Mouse (Mus musculus) frontal cortex, adult 2 months (tissue): ENCODE results near the gene Amigo1. TPM values are rescaled to one million over a fixed set of nuclear protein-coding genes. Genes with fewer than 3 reads are reported as not detected.
"Not testable (repeated sequence)": the region's sequence is repeated elsewhere in the genome, so short reads cannot be mapped to it uniquely, and the experiment has no call there.

Source experiments
- DNase-seq, 2 experiments: peaks; one replicate each; pipeline ENCODE4 v3.0.0; 2022; ENCODE audit warnings: low spot score in 1 of 2; ENCODE audit errors: extremely low spot score in 1 of 2
- polyA plus RNA-seq: library from polyadenylated mRNA; depleted of rRNA; stranded (reverse); fragments of >200 nt; gene quantifications from 2 replicates; pipeline ENCODE4 v1.2.3, GENCODE M21; 2012

The Amigo1 gene
- polyA plus RNA-seq, 1 experiment: 62.6 TPM

DNA sequence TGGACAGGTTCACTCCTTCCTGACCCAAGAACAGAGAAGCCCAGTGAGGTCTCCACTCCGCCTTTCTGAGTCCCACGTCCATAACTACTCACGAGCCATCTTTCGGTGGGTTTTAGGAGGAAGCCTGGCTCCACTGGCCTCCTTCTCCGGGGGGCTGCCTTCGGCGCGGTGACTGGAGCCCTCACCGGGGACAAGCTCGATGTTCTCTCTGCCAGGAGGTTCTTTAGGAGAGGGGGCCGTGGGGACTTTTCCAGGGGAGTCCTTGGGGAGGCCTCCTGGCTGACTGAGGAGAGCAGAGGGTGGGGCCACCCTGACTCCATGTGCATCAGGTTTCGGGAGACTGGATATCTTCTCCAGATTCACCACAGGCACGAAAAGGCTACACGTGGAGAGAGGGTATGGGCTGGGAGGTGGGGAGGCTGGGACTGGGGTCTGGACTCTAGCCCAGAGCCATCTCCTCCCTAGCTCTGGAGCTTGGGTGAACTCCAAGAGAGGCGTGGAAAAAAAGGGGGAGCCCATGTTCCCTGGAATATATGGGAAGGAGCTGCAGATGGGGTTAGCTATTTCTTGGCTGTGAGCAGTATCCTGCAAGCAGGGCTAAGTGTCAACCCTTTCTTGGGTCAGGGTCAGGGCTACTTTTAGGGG lies 20.7 kb downstream of the Amigo1 start:
- no peak for DNase-seq

DNA sequence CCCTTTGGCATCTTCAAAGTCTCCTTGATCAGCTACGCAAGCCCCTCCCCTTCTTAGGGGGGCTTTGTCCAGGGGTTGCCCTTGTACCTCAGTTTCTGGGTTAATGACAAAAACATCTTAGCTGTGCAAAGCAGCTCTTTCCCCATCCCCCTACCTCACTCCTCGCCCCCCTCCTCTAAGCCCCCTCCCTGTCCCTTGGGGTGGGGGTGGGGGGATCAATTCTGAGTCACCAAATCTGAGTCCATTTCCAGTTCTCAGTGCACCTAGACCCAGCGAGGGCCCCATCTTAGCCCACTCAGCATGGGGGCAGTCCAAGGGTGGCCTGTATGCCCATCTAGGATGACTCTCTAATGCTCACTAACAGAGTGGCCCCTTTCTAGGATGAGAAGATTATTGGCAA lies 22.9 kb downstream of the Amigo1 start:
- DNase-seq: no peak

DNA sequence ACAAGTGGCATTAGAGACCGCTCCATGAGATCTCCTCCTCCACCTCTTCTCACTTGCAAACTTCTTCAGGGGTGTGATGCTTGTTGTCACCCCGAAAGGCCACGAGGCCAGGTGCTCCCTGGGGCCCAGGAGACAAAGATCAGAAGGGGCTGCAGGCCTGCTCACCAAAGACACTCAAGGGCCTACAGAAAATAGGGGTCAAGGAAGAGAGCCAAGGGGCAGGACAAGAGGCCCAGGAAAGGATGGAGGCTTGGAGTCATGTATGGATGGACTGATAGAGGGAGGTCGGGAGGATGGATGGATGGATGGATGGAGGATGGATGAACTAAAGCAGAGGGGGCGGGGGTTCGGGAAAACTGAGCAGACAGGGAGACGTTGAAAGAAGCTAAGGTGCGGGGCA lies 23.4 kb downstream of the Amigo1 start:
- no peak for DNase-seq

DNA sequence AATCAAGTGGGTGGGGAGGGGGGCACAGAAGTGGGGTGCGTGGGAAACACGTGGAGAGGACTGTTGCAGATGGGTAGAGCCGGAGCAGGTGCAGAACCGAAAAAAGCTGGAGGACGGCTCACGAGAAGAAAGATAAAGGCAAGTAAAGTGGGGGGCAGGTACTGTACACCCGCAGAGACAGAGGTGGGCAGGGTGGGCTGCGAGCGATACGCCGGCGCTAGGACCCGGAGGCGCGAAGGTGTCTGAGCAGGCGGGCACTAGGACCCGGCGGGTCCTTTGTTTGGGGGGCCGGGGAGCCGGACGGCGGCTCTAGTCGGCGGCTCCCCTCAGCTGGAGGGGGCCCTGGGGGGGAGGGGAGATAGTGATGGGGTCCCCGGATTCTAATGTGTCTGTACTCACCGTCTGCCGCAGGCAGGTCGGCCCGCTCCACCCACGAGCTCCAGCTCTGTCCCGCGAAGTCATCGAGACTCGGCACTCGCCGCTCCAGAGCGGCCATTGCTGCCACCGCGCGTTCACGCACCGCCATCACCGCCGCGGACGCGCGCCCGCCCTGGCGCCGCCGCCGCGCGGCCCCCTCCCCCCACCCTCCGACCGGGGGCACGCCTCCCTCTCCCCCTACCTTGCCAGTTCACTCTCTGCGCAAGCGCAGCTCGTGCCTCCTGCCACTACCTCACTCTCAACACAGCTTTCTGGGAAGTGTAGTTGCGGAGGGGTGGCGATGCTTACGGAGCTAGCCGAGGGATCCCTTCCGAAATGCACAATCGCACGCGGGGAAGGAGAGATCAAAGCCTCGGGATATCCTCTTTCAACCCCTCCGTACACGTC lies 24.0 kb downstream of the Amigo1 start:
- DNase-seq: peak; percentile 92 to 95

DNA sequence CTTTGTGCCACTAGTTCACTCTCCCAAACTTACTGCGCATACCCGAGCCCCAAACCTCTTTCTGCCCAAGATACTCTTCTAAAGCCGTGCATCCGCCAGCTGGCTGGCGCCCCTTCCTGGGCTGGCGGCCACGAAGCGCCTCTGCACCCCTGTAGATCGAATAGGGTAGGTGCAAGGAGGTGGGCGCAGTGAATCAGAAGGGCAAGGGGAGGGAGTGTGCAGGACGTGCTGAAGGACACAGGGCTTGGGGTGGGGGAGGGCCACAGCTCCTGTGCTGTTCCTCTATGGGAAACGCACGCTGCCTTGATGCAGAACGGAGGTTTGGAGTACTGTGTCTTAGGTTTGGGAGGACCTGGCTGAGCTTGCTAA lies 24.6 kb downstream of the Amigo1 start, which contains the start of gene Atxn7l2:
Gene Atxn7l2 (minus strand): TSS at position 164 of the 369 bp plus-strand sequence.
- DNase-seq: peak in 1 of 2 experiments; percentile 78

DNA sequence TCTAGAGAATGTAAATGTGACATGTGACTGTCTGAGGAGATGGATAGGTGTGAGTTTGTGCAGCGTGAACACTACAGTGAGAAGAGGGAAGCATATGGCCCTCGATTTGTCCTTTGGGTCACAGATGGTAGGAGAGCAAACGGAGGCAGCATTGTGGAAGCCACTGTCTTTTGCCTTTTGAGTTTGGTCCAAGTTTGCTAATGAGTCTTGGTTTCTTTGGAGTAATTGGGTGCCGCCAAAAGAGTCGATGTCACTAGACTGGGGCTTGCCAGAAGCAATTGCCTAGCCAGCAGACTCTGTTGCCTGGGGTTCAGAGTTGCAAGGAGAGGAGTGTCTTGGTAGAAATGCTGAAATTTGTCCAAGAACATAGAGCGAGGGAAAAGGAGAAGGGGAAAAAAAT lies 25.7 kb downstream of the Amigo1 start:
- DNase-seq: peak in 1 of 2 experiments; percentile 25

DNA sequence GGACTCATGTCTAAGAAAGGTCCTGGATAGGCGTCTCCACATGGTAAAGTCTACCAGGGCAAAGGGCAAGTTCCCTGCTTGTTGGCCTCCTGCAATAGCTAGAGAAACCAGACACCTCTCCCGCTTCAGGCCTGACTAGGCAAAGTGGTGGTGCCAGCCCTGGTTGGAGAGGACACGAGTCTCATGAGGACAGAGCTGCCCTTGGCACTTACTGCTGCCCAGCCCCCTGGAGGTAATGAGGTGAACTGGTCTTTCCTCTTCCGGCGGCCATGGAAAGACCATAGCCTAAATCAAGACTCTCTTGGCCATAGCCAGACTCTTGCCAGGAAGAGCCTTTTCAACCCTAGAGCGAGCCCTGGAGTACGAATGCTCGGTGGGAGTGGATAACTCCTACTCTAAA lies 26.3 kb downstream of the Amigo1 start:
- DNase-seq: no peak

DNA sequence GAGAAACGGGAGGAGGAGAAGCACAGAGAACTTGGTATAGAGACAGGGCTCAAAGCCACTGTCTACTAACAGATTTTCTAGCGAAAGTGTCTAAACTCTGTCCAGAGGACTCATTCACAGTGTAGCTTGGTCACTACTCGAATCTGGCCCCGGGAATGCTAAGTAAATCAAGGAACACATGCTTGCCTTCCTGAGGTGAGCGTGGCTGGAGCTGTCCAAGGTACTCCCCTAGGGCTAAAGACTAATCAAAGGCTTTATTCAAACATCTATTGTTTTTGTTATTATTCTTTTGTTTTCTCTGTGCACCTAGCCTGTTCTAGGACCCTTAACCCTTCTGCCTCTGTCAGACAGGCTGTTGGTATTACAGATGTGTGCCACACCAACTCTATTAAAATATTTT lies 28.6 kb downstream of the Amigo1 start:
- no peak for DNase-seq

DNA sequence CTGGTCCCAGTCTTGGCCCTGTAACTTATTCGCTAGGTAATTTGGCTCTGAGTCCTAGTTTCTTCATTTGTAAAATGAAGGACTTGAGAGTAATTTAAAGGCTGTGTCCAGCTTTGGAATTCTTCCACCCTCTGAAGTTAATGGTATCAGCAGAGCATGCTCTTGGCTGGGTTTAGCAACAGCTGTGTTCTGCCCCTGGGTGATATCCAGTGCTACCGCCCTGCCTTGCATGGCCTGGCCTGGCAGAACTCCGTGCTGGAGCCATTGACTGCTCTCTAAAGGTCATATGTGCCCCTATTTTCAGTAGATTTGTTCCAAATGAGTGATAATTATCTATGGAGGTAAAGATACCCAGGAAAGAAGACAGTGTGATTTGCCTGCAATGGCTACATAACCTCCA lies 34.5 kb downstream of the Amigo1 start:
- no peak for DNase-seq

DNA sequence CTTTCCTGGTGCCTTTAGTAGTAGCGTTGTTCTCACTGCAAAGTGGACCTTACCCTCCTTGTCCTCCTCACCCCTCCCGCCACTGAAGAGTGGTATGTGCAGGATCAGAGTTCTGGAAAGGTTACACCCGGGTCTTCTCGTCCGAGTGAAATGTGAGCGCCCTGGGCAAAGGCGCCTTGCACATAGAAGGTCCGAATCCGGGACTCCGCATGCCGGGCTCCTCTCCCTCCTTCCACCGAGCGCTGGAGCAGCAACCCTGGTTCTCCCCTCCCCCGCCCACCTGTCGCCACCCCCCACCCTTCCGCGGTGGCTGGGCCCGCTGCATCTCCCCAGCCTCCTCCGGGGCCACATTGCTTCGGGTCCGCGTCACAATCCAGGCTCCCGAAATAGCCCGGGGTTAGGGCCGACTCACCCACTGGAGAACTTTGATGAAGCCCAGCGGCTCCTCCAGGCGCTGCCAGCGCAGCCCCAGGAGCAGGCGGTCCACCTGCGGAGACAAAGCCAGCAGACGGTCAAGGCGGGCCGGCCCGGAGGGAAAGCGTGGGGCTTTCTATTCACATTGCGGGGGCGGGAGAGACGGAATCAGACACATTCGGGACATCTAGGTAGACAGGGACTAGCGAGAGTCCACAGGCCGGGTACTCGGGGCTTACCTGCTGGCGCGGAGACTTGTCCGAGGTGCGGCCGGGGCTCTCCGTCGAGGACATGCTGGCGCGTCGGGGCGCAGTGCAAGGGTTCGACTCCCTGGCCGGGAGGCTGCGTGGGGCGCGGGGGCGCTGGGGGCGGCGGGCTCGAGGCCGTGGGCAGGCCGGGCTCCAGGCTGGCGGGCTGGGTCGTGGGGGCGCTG lies 39.8 kb downstream of the Amigo1 start:
- no peak for DNase-seq

DNA sequence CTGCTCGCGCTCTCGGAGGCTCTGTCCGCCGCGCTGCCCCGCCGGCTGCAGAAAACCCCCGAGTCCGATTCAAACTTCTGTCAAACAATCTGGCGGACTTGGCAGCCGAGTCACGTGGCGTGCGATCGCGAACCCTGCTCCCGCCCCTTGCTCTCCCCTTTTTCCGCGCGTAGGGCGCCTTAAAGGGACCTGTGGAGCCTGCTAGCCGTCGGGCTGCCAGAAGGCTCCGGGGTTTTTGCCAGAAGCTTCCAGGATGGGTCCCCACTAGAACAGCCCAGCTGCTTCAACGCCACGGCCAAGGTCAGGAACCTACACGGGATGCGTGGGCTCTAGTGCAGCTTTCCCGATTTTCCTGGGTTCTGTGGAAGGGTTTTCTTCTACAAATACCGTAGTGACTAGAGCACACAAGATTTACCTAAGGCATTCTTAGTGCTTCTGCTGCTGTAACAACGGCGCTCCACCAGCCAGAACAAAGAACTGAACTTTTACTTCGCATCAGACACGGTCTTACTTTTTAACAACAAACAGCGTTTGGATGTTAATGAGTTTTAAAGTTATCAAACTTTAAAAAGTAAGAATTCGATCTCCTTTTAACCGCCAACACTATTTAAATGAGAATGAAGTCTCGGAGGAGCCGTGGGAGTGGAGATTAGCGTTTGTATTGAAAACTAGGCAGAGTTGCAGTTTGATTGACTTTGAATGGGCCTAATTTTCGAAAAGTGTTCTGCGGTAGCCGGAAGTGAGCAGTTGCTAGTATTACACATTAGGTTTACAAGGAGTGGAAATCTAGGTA lies 40.6 kb downstream of the Amigo1 start, which contains the start of gene Sypl2:
Gene Sypl2 (minus strand): TSS at position 91 of the 793 bp plus-strand sequence.
- peak in 1 of 2 experiments; percentile 19 for DNase-seq

DNA sequence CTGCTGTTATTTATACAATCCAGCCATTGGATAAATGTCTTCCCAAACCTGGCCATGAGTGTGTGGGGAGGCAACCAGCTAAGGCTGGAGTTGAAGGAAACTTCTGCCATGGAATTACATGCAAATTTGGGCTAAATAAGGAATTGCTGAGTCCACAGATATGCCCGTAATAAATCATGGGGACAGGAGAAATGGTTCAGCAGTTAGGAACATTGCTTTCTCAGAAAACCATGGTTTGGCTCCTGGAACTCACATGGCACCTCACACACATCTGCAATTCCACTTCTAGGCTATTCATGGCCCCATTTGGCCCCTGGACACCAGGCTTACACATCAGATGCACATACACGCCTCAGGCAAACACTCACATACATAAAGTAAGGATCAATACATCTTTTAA lies 41.4 kb downstream of the Amigo1 start:
- DNase-seq: no peak

DNA sequence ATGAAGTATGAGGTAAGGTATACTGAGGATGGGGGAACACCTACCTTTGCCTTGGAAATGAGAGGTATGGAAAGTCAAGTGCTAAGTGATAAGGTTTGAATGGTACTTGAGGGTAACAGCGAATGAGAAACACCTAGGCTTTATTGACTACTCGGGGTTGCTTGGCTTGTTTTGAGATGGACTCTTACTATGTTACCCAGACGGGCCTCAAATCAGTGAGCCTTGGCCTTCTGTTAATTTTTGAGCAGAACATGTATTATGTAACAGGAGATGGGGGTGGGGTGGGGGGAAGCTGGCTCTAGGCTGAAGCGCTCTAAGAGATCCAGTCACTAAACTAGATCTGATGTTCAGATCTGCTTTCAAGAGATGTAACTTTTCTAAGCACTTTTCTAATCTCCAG lies 45.5 kb downstream of the Amigo1 start:
- DNase-seq: no peak

DNA sequence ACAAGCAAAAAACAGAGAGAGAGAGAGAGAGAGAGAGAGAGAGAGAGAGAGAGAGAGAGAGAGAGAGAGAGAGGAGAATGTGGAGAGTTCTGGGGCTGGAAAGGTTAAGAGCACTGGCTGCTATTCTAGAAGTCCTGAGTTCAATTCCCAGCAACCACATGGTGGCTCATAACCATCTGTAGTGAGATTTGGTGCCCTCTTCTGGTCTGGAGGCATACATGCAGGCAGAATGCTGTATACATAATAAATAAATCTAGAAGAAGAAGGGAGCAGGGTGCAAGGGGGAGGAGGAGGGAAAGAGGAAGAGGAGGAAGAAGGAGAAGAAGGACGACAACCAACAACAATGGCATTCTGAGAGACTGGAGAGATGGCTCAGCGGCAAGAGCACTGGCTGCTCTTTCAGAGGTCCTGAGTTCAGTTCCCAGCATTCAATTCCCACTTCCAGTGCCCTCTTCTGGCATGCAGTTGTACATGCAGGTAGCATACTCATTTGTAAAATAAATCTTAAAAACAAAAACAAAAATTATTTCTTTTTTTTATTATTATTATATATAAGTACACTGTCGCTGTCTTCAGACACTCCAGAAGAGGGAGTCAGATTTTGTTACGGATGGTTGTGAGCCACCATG lies 51.5 kb downstream of the Amigo1 start:
- not testable (repeated sequence) for DNase-seq

DNA sequence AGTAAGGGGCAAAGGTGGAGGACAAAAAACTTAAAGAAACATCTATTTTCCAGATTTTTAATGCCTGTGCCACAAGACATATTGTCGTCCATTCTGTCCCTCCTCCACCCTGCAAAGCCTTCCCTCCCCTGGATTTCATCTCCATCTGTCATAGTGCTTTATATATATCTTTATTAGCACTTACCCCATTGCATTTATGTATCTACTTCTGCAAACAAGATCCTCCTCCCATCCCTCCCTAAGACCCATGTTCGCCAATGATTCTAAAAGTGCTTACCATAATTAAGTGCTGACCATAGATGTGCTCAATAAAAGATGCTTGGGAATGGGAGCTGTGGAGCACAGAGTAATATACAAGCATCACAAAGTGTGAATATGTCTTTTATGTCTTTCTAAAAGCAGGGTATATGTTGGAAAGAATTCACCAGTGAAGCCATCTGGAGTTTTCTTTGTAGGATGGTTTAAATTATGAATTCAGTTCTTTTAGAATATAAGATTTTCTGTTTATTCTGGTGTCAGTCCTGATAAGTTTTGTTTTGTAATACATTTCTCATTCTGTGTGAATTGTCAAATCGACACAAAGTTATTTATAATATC lies 55.2 kb downstream of the Amigo1 start:
- DNase-seq: no peak
